Mouse (Mus musculus): ENCODE results near the gene Il12b. TPM values are rescaled to one million over a fixed set of nuclear protein-coding genes. Genes with fewer than 3 reads are reported as not detected.

Gene Il12b
- polyA plus RNA-seq (2016; fragmentation: Nextera tagmentation; extraction: Ambion mirVana): 0.12 TPM in 1 of 2 replicates, not detected in the other

- H3K9ac ChIP-seq (replicated peaks): peak within 1 kb of the TSS; percentile 56
Measured at GRCm38 (mm10) chr11:44399763-44400162, at the start of gene Il12b. Gene Il12b, plus strand, starts transcription at chr11:44400063.

GRCm38 (mm10) chr11:44354860-44355470, 44.9 kb upstream of the Il12b start:
- H3K27ac ChIP-seq: no peak overlapping the region
- no peaks in the 10 kb centered on the region for H3K27me3 ChIP-seq
- H3K36me3 ChIP-seq: no peaks in the 10 kb centered on the region
- WGBS: 82% methylated on average over 8 of the region's 8 CpGs
- H3K9ac ChIP-seq (replicated peaks): no peak overlapping the region
- H3K4me2 ChIP-seq: no peak overlapping the region
- no peak overlapping the region for H3K4me3 ChIP-seq (replicated peaks)
- no peaks in the 10 kb centered on the region for H3K4me1 ChIP-seq (replicated peaks)
- no peak for ATAC-seq (ENCODE audit: insufficient number of reproducible peaks, insufficient read depth, low FRiP score, low TSS enrichment, low read depth)
- no peaks in the 10 kb centered on the region for H3K9me3 ChIP-seq

More at GRCm38 (mm10) chr11:44399763-44400162, at the start of gene Il12b:
- peaks cover 8% of the 10 kb centered on the region for H3K4me1 ChIP-seq (replicated peaks)
- WGBS: 74% methylated on average over 6 of the region's 6 CpGs
- no peaks in the 10 kb centered on the region for H3K9me3 ChIP-seq
- H3K27me3 ChIP-seq: 0 out of 2 replicates have a peak, but pooled peaks cover 7% of the 10 kb centered on the region
- H3K36me3 ChIP-seq: no peaks in the 10 kb centered on the region
- ATAC-seq (ENCODE audit: insufficient number of reproducible peaks, insufficient read depth, low FRiP score, low TSS enrichment, low read depth): no peak
- H3K27ac ChIP-seq: no peak within 1 kb of the TSS
- peak within 1 kb of the TSS; percentile 67 for H3K4me2 ChIP-seq
- peak within 1 kb of the TSS; percentile 40 for H3K4me3 ChIP-seq (replicated peaks)

DNA sequence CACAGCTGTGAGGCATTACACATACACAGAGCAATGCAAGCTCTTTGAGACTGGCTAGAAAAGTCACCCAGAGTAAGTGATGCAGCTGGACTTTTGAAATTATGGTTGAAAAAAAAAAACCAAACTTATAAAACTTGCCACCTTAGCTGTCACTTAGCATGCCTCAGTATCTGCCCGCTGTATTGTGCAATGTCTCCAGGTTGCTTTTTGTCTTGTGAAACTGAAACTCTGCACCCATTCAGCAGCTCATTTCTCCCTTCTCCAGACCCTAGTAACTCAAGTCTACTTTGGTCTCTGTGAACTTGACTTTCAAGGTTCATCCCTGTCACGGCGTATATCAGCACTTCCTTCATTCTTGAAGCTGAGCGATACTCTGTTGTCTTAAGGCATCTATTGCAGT, 43.7 kb upstream of the Il12b start:
- WGBS: 92% methylated on average over 4 of the region's 4 CpGs
- no peak overlapping the region for H3K9ac ChIP-seq (replicated peaks)
- no peaks in the 10 kb centered on the region for H3K36me3 ChIP-seq
- no peaks in the 10 kb centered on the region for H3K4me1 ChIP-seq (replicated peaks)
- no peak overlapping the region for H3K4me2 ChIP-seq
- H3K27ac ChIP-seq: no peak overlapping the region
- H3K27me3 ChIP-seq: no peaks in the 10 kb centered on the region
- no peak for ATAC-seq (ENCODE audit: insufficient number of reproducible peaks, insufficient read depth, low FRiP score, low TSS enrichment, low read depth)
- no peaks in the 10 kb centered on the region for H3K9me3 ChIP-seq
- H3K4me3 ChIP-seq (replicated peaks): no peak overlapping the region

DNA sequence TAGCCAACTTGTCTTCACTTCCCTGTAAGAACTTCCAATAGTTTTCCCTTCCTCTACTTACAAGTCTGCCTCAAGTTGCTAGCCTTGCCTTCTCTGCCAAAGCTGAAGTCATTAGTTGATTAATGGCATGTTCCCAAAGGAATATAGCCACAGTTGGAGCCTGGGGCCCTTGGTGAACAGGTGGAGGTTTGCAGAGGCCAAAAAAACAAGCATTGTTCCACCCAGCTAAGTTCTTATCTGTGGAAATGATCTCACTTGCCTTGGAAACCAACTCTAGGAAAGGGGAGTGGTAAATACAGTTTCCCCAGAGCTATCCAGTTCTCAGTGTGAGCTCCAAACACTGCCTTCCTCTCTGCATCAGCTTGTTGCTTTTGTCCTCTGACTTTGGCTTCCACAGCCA, 35.3 kb upstream of the Il12b start:
- Histone ChIP-seq H3K4me1 (replicated peaks) (no peaks in the 10 kb centered on the region), H3K4me3 (replicated peaks) (no peak overlapping the region), H3K4me2 (no peak overlapping the region), H3K9me3 (no peaks in the 10 kb centered on the region), H3K27me3 (no peaks in the 10 kb centered on the region), H3K36me3 (no peaks in the 10 kb centered on the region), H3K9ac (replicated peaks) (no peak overlapping the region), H3K27ac (no peak overlapping the region)
- no peak for ATAC-seq (ENCODE audit: insufficient number of reproducible peaks, insufficient read depth, low FRiP score, low TSS enrichment, low read depth)

- H3K36me3 ChIP-seq: no peaks in the 10 kb centered on the region
- no peaks in the 10 kb centered on the region for H3K4me1 ChIP-seq (replicated peaks)
- no peak overlapping the region for H3K4me3 ChIP-seq (replicated peaks)
- no peak overlapping the region for H3K27ac ChIP-seq
- no peak for ATAC-seq (ENCODE audit: insufficient number of reproducible peaks, insufficient read depth, low FRiP score, low TSS enrichment, low read depth)
- no peaks in the 10 kb centered on the region for H3K27me3 ChIP-seq
- no peaks in the 10 kb centered on the region for H3K9me3 ChIP-seq
- 36% methylated on average over 1 of the region's 1 CpGs for WGBS
- H3K9ac ChIP-seq (replicated peaks): no peak overlapping the region
- no peak overlapping the region for H3K4me2 ChIP-seq
Measured at GRCm38 (mm10) chr11:44367711-44368110, 32.2 kb upstream of the Il12b start.

- Histone ChIP-seq H3K4me1 (replicated peaks) (no peaks in the 10 kb centered on the region), H3K4me3 (replicated peaks) (no peak overlapping the region), H3K27ac (no peak overlapping the region), H3K4me2 (no peak overlapping the region), H3K27me3 (no peaks in the 10 kb centered on the region), H3K9me3 (no peaks in the 10 kb centered on the region), H3K9ac (replicated peaks) (no peak overlapping the region), H3K36me3 (no peaks in the 10 kb centered on the region)
- WGBS: 87% methylated on average over 6 of the region's 6 CpGs
- no peak for ATAC-seq (ENCODE audit: insufficient number of reproducible peaks, insufficient read depth, low FRiP score, low TSS enrichment, low read depth)
Measured at GRCm38 (mm10) chr11:44372856-44373255, 27.0 kb upstream of the Il12b start.

DNA sequence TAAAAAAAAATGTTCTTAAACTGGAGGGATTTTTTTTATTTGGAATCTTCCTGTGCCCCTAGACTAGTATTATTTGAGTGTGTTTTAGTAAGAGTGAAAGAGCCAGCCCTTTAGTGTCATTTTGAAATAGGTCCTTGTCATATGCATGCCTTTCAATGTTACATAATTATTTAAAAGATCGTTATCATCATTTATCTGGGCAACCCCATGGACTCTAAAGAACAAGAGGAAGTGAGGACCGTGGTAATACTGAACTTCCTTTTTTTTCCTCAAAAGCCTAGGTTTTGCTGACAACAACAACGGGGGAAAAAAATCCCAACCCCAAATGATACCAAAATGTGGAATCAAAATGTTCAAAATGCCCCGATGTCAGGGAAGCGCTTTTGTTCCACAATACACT, 22.0 kb upstream of the Il12b start:
- no peaks in the 10 kb centered on the region for H3K9me3 ChIP-seq
- 88% methylated on average over 5 of the region's 5 CpGs for WGBS

GRCm38 (mm10) chr11:44380432-44381051, 19.3 kb upstream of the Il12b start:
- H3K27me3 ChIP-seq: no peaks in the 10 kb centered on the region
- 81% methylated on average over 3 of the region's 3 CpGs for WGBS
- no peak overlapping the region for H3K4me3 ChIP-seq (replicated peaks)
- no peaks in the 10 kb centered on the region for H3K9me3 ChIP-seq
- no peaks in the 10 kb centered on the region for H3K4me1 ChIP-seq (replicated peaks)
- H3K36me3 ChIP-seq: no peaks in the 10 kb centered on the region
- H3K4me2 ChIP-seq: no peak overlapping the region
- ATAC-seq (ENCODE audit: insufficient number of reproducible peaks, insufficient read depth, low FRiP score, low TSS enrichment, low read depth): no peak
- no peak overlapping the region for H3K9ac ChIP-seq (replicated peaks)
- H3K27ac ChIP-seq: no peak overlapping the region

More for the DNA sequence above, 22.0 kb upstream of the Il12b start:
- no peaks in the 10 kb centered on the region for H3K27me3 ChIP-seq
- no peak for ATAC-seq (ENCODE audit: insufficient number of reproducible peaks, insufficient read depth, low FRiP score, low TSS enrichment, low read depth)
- H3K9ac ChIP-seq (replicated peaks): no peak overlapping the region
- H3K36me3 ChIP-seq: no peaks in the 10 kb centered on the region
- no peak overlapping the region for H3K4me2 ChIP-seq
- H3K27ac ChIP-seq: no peak overlapping the region
- no peak overlapping the region for H3K4me3 ChIP-seq (replicated peaks)
- no peaks in the 10 kb centered on the region for H3K4me1 ChIP-seq (replicated peaks)

GRCm38 (mm10) chr11:44382200-44382599, 17.7 kb upstream of the Il12b start:
- ATAC-seq (ENCODE audit: insufficient number of reproducible peaks, insufficient read depth, low FRiP score, low TSS enrichment, low read depth): no peak
- Histone ChIP-seq H3K4me2 (no peak overlapping the region), H3K27me3 (no peaks in the 10 kb centered on the region), H3K27ac (no peak overlapping the region), H3K4me1 (replicated peaks) (no peaks in the 10 kb centered on the region), H3K36me3 (no peaks in the 10 kb centered on the region), H3K9ac (replicated peaks) (0 out of 2 replicates have a peak overlapping the region, but pooled peaks have one; percentile 23), H3K4me3 (replicated peaks) (no peak overlapping the region), H3K9me3 (no peaks in the 10 kb centered on the region)
- WGBS: 62% methylated on average over 3 of the region's 3 CpGs

DNA sequence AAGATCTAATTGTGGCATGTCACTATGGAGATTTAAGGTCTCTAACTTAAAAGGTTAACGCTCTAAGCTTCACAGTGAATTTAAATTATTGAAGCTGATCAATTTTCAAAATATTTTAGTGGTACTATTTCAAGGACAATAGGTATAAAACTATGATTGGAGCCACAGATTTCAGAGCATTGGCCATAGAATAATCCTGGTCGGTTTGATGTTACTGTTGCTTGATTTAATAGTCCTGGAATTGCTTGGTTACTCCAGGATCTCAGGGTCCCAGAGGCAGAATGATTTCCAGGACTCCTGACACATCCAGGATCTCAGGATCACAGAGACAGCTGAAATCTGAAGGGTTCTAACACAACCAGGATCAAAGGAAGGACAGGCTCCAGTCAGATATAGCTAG, 12.8 kb upstream of the Il12b start:
- no peak overlapping the region for H3K4me2 ChIP-seq
- no peak overlapping the region for H3K9ac ChIP-seq (replicated peaks)
- no peaks in the 10 kb centered on the region for H3K27me3 ChIP-seq
- H3K36me3 ChIP-seq: no peaks in the 10 kb centered on the region
- no peak for ATAC-seq (ENCODE audit: insufficient number of reproducible peaks, insufficient read depth, low FRiP score, low TSS enrichment, low read depth)
- no peak overlapping the region for H3K27ac ChIP-seq
- WGBS: 80% methylated on average over 2 of the region's 2 CpGs
- H3K9me3 ChIP-seq: no peaks in the 10 kb centered on the region
- no peak overlapping the region for H3K4me3 ChIP-seq (replicated peaks)
- H3K4me1 ChIP-seq (replicated peaks): 0 out of 2 replicates have a peak, but pooled peaks cover 7% of the 10 kb centered on the region

- 23% methylated on average over 6 of the region's 6 CpGs for WGBS
- 0 out of 2 replicates have a peak, but pooled peaks cover 7% of the 10 kb centered on the region for H3K4me1 ChIP-seq (replicated peaks)
- no peak for ATAC-seq (ENCODE audit: insufficient number of reproducible peaks, insufficient read depth, low FRiP score, low TSS enrichment, low read depth)
- no peaks in the 10 kb centered on the region for H3K36me3 ChIP-seq
- no peak overlapping the region for H3K27ac ChIP-seq
- H3K4me2 ChIP-seq: no peak overlapping the region
- no peaks in the 10 kb centered on the region for H3K27me3 ChIP-seq
- no peak overlapping the region for H3K9ac ChIP-seq (replicated peaks)
- H3K9me3 ChIP-seq: no peaks in the 10 kb centered on the region
- no peak overlapping the region for H3K4me3 ChIP-seq (replicated peaks)
Measured at GRCm38 (mm10) chr11:44389993-44390701, 9.7 kb upstream of the Il12b start.
